Mouse (Mus musculus): ENCODE measurements around the gene Map3k14.
"Not testable (repeated sequence)": the region's sequence is repeated elsewhere in the genome, so short reads cannot be mapped to it uniquely, and the experiment has no call there.

Map3k14 gene

DNA sequence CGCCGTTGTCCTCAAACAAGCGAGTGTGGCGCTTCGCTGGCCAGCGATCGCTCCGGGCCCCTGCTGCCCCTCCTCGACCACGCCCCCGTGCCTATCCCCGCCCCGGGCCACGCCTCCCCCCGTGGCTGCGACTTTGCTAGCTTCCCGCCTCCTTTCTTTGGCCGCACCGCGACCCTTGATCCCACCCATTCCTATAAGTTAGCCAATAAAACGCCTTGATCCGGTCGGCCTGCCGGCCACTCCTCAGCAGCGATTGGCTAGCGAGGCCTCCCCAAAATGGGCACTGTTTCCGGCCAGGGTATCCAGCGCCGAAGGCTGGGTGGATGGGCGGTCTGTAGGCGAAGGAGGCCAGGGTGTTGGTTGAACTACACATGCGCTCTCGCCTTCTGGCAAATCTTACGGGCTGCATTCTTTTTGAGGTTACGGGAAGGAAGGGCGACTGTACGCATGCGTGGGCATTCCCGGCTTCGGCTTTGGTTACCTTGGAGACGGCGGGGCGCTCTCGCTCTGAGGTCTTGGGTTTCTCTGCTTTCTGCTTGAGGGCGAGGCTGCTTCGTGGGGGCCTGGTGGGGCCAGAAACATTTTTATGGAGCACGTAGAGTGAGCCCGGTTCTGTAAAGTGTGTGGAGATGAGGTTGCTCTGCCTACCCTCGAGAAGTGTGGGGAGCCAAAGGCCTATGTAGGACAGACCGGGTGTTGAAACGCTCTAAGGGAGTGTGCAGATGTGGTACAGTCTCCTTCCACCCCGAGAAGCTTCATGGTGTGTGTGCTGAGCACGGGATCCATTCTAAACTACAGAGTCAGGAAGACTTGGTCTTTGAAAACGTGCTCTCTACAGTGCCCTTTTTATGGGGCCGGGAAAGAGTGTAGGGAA, at the start of gene Map3k14:
Map3k14 (minus strand) TSS at position 127 of the 874 bp plus-strand sequence.
- in situ Hi-C loops (cut with MseI, MboI) = no loop called here

DNA sequence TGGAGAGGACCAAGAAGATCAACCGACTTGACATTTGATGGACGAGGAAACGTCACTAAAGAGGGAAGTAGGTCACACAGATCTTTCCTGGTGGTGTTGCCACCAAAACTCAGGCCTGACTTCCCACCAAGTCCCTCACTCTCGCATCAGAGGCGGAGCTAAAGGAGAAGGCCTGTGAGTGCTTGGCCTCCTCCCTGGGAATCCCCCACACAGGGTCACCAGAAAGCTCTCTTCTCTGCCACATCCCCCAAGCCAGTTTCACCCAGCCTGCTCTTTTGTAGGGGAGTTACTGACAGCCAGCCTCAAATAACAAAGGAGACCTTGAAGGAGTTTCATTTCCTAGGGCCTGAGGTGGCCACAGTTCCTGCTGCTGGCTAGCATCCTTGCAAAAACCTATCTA, 48.1 kb upstream of the Map3k14 start:
- in situ Hi-C loops (cut with MseI, MboI) = no loop called here

DNA sequence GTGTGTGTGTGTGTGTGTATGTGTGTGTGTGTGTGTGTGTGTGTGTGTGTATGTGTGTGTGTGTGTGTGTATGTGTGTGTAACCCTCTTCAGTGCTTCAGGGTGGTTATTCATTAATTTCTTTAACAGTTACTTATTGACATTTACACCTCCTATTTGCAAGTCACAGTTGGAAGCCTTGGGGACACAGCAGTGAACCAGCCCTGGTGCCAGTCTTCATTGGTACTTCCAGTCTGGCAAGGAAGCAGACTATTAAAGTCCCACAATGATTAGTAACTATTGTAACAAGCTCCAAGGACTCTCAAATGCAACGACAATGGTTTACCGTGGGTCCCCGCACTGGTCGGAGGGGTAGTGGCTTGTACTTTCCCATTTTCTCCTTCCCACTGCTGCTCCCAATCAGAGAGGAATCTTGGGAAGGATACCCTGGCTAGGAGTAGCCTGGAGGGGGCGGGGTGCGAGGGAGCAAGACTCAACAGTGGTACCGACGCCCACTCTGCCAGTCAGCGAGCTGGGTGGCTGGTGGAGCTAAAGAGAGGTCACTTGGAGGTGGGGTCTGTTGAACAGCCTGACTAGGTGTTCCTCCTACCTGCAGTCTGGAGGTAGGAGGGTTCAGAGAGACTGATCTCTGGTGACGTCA, 47.6 kb upstream of the Map3k14 start:
- in situ Hi-C loops (cut with MseI, MboI) = no loop called here

DNA sequence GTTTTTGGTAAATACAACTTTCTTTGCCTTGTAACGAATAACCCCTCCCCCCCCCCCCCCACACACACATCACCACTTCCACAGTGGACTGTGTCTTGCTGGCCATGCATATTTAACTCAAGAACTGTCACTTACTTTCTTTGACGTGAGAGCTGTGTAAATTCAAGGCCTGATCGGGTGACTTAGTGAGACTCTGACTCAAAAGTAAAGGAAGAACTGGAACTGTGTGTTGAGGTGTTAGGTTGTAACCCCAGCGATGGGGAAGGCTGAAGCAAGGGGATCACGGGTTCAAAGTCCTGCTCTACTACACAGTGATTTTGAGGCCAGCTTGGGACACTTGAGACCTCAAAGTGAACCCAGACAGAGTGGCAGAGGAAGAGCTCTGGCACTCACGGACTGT, 46.3 kb upstream of the Map3k14 start:
- in situ Hi-C loops (cut with MseI, MboI) = no loop called here

DNA sequence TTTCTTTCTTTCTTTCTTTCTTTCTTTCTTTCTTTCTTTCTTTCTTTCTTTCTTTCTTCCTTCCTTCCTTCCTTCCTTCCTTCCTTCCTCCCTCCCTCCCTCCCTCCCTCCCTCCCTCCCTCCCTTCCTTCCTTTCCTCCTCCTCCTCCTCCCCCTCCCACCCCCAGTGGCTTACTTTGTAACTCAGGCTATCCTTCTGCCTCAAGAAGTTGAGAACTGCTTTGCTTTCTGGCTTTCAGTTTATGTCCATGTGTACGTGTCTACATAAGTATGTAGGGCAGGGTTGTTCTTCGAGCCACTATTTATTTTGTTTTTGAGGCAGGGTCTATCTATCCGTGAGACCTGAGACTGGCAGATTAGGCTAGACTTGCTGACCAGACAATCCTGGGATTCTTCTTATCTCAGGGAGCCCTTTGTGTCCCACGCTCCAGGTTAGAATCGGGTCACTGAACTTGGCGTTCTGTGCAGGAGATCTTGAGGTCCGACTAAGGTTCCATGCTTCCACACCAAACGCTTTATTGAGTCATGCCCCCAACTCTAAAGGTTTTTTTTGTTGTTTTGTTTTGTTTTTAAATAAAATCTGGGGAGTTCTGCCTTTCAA, 45.5 kb upstream of the Map3k14 start:
- in situ Hi-C loops (cut with MseI, MboI) = no loop called here

DNA sequence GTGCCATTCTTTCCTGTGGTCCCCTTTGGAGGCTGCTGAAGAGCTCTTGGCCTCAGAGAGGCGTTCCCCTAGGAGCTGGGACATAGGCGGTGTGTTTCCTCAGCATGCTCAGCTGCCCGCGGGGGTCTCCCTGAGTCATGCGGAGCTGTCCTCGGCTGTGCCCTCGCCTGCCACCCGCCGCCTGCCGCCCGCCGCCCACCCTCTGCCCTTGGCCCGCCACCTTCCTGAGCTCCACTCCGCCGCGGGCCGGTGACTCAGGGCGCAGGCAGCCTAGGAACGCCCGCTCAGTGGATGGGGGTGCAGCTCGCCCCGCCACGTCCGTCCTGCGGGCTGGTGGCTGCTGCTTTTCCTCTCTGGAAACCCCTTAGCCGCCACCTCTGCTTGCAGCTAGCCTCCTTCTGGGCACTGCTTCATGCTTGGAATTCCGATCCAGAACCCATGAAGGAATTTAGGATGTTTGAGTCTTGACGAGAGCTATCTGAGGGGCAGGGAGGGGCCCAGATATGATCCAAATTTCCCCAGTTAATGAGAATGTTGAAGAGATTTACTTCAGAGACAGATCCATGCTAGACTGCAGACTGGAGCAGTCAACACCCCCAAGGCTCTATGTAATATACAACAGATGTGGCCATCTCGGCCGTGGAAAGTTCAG, 44.8 kb upstream of the Map3k14 start:
- in situ Hi-C loops (cut with MseI, MboI) = no loop called here

DNA sequence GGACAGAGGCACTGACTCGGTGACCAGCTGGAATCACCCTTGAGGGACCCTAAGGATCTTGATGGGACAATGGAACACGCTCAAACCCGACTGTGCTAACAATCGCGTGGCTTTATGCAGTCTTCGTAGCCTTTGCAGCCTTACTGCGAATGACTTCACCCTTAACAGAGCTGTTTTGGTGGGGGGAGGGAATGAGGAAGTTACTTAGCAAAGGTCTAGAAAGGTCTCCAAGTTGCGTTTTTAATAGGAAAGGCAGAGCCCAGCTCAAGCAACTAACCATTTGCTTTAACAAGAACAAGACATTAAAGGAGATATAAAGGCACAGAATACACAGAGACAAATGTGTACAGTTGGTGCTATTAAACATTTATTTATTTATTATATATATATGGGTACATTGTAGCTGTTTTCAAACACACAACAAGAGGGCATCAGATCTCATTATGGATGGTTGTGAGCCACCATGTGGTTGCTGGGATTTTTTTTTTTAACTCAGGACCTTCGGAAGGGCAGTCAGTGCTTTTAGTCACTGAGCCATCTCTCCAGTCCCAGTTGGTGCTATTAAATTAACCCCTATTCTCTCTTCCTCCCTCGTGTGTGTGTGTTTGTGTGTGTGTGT, 42.8 kb upstream of the Map3k14 start:
- in situ Hi-C loops (cut with MseI, MboI) = no loop called here

DNA sequence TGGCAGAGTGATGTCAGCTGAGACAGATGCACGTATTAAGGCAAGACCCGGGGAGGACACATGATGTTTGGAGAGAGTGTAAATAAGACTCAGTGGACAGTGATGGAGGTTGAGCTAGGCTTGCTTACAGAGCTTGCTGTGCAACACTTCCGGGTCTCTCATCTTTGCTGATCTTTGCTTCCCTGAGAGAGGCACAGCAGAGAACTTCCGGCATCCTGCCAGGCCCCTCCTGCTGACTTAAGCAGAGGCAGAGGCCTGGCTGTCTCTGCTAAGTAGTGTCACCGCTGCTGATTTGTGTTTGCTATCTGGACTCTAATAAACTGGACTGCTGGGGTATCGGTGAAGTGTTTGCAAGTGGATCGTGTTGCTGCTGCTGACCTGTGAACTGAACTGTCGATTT, 40.6 kb upstream of the Map3k14 start:
- in situ Hi-C loops (cut with MseI, MboI) = no loop called here

DNA sequence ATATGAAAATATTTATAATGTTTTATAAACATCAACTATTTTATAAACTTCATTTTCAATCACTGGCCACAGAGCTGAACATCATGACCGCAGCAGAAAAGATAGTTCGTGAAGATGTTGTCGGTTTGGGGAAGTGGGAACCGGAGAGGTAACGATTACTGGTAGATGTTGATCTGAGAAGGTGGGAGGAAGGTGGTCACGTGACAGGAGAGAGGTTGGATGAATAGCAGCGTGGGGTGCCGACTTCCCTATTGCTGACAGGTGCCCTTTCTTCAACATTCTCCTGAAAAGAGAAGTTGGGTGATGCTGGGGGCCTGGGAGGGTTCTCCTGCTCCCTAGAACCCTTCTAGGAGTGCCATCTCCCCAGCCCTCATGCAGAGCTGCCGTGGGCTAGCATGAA, 37.3 kb upstream of the Map3k14 start:
- in situ Hi-C loops (cut with MseI, MboI) = no loop called here

DNA sequence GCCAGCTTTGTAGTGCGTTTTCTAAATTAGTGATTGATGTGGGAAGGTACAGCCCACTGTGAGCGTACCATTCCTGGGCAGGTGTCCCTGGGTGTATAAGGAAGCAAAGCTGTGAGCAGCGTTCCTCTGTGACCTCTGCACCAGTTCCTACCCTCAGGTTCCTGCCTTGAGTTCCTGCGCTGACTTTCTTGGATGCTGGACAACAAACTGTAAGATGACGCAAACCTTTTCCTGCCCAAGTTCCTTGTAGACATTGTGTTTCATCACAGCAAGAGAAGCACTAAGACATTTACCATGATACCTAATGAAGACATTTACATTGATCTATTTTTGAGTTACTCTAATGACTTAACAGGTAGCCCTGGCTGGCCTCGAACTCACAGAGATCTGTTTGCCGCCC, 27.5 kb upstream of the Map3k14 start:
- in situ Hi-C loops (cut with MseI, MboI) = no loop called here

DNA sequence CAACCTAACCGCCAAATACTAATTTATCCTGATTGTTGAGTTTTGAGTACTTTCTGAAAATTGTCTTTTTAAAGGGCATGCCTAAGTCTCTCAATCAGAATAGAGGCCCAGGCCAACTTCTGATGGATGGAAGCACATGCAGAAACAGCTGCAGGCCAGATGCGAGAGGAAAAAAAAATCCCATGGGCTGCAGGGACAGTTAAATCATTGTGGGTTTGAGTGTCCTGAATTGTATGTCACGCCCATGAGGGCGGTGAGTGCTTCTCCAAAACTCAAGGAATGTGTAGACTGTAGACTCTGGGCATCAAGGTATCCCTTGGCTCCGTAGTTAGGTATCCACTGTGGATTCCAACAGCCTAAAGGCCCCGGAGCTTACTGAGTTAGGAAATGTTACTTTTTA, 26.8 kb upstream of the Map3k14 start:
- in situ Hi-C loops (cut with MseI, MboI) = no loop called here

DNA sequence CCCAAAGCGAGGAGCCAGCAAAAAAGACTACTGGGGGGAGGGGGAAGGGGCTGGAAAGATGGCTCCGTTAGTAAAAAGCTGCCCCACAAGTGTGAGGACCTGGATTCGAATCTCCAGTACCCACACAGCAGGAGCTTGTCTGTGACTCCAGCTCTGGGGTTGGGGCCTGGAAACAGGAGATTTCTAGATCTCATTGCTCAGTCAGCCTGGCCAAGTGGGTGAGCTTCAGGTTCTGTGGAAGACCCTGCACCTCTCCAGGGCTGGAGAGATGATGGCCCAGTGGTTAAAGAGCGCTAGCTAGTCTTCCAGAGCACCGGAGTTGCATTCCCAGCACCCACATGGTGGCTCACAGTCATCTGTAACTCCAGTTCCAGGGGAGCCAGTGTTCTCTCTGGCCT, 25.6 kb upstream of the Map3k14 start:
- in situ Hi-C loops (cut with MseI, MboI) = no loop called here

DNA sequence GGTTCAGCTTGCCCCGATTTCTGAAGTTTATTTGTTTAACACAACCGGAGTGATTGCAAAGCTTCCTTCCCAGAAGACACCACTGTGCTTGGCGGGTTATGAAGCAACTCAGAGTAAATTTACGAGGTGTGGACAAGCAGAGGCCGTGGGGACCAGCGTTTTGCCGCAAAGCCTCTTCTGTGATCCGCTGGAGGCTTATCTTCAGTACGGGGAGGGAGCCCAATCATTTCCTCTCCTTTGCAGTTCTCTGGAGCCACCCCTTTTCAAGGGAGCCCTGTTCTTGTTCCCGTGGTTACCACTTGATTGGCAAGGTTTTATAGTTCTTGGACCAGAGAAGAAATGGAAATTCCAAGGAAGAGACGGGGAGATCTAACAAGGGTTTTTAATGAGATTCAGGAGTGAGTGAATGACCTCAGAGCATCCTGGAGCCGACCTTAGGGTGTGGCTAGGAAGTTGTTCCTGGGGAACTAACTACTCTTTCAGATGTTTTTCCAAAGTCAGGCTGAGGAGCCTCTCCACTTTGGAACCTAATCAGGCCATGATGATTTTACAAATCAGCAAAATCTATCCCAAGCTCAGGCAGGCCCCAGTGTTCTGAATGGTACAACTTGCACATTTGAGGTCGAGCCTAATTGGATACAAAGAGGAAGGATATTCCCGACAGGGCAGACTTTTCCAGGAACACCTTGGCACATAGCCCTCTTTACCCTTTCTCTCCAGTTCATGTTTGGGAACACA, 25.0 kb upstream of the Map3k14 start:
- in situ Hi-C loops (cut with MseI, MboI) = no loop called here

DNA sequence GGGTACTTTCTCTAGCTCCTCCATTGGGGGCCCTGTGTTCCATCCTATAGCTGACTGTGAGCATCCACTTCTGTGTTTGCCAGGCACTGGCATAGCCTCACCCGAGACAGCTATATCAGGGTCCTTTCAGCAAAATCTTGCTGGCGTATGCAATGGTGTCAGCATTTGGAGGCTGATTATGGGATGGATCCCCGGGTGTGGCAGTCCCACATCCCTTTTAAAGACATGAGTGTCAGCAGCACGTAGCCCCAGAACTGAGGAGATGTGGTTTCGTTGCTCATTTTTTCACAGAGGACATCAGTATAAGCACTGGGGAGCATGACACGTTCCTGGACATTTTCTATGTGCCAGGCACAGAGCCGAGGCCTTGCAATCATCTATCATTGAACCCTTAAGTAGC, 23.6 kb upstream of the Map3k14 start:
- in situ Hi-C loops (cut with MseI, MboI) = not testable (repeated sequence)

DNA sequence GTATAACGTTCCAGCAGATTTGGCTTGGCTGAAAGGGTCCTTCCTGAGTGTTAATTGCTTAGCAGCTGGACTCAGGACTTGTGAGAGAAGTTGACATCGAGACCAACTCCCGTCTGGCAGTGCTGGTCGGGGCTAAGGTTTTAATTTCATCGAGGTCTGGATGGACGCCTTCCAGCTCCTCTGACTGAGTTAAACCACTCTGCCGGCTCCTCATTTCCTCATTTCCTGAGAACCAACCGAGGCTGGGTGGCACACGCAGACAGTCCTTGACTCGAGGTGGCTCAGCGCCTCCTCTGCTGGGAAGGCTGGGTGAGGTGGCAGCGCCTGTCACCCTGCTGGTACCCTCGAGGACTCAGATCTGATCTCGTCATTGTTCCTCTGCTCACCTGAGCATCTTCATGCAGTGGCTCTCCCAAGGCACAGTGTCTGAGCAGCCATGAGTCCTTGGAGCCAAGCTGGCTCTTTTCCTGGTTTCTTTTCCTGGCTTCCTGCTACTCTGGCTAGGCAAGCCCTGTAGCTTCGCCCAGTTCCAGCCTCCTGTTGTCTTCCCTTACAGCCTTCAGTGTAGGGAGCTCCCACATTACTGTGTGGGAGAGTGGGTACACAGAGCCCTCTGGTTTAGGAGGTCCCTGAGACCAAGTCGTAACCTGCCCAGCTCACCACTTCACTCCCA, 21.2 kb upstream of the Map3k14 start:
- in situ Hi-C loops (cut with MseI, MboI) = no loop called here

DNA sequence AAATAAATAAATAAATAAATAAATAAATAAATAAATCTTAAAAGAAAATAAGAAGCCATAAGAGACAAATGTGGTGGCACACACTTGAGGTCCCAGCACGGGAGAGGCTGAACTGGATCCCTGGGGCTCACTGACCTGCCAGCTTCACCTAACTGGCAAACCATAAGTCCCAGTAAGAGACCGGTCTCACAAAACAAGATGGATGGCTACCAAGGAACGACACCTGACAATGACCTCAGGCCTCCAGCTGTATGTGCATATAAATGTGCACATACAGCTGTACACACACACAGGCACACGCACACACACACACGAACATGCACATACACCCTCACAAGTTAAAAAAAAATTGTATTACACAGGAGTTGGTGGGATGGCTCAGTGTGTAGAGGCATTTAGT, 19.6 kb upstream of the Map3k14 start:
- in situ Hi-C loops (cut with MseI, MboI) = no loop called here

DNA sequence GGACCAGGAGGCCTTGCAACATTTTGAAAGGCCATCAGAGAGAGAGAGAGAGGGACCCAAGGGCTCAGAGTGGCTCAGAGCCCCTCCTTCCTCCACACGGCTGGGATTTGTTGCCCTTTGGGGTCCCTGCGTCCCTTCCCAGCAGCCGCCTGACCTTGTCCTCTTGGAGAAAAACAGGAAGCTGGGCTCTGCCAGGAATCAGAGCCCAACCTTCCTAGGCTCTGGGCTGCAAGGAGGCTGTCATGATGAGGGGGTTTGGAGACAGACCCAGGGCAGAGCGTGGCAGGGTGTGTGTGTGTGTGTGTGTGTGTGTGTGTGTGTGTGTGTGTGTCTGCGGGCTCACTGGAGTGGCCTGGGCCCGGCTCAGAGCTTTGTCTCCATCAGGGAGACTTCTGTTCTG, 18.7 kb upstream of the Map3k14 start:
- in situ Hi-C loops (cut with MseI, MboI) = no loop called here

DNA sequence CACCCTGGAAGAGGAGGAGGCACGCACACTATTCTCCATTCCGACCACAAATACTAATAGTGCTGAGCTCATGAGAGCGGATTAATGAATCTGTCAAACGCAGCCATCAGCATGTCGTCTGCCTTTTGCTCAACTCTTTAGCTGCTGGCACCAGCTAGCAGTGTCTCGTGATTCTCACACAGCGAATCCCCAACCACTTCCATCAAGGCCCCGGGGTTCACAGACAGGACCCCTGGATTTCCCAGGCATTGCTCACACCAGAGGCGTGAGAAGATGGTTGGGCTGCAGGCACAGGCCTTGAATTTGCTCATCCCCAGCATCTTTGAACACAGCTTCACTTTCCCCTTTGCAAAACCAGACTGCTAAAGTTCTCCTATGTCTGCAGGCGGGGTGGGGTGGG, 18.0 kb upstream of the Map3k14 start:
- in situ Hi-C loops (cut with MseI, MboI) = no loop called here

DNA sequence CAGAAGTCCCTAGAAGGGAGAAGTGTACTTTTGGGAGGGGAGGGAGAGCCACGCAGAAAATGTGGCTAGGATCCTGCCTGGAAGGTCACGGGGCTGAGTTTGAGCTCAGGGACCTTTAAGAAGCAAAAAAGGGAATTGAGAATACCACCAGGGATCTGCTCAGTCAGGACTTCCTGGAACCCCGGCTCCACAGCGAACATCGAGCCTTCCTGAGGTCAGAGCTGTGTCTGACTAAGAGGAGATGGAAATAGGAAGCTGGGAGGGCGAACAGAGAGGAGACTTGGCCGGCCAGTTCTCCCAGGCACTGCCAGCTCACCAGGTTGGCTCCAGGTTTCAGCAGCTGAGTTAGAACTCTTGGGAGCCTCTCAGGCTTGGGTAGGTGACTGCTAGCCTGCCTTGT, 14.5 kb upstream of the Map3k14 start:
- in situ Hi-C loops (cut with MseI, MboI) = no loop called here

DNA sequence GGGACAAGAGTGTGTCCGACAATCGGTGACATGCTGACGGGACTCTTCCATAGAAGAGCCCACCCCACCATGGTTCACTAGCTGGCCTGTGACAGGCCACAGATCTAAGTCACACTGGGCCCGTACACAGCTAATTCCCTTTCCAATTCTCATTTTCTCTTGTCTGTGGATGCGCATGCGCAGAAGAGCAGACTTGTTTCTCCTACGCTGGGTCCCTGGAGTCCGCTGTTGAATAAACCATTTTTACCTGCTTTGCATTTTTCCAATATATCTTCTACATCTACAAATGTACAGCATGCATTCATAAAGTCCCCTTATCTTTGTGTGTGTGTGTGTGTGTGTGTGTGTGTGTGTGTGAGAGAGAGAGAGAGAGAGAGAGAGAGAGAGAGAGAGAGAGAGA, 9.2 kb upstream of the Map3k14 start:
- in situ Hi-C loops (cut with MseI, MboI) = no loop called here

DNA sequence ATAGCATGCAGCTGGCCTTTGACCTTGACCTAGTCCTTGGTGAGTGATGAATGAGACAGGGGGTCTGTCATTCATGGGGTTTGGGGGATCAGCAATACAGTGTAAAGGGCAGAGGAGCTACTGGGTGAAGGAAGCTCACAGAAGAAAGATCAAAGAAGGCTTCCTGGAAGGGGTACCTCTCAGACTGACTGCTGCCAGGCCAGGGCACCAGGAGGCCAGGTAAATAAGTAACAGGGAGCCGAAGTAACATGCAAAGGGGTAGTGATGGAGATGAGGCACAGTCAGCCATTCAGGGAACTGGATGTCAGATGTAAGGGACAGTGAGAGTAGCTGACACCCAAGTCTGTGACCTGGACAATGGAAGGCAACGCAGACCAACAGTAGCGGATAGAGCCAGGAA, 5.6 kb upstream of the Map3k14 start:
- in situ Hi-C loops (cut with MseI, MboI) = no loop called here

Measured in mouse trophoblast stem cell (cell line).